Mouse (Mus musculus): ENCODE measurements around the gene Ccdc9. TPM values are rescaled to one million over a fixed set of nuclear protein-coding genes. Genes with fewer than 3 reads are reported as not detected.

Ccdc9 gene
- total RNA-seq, 2 experiments from 2014 or later: 81.6 to 86.9 TPM

DNA sequence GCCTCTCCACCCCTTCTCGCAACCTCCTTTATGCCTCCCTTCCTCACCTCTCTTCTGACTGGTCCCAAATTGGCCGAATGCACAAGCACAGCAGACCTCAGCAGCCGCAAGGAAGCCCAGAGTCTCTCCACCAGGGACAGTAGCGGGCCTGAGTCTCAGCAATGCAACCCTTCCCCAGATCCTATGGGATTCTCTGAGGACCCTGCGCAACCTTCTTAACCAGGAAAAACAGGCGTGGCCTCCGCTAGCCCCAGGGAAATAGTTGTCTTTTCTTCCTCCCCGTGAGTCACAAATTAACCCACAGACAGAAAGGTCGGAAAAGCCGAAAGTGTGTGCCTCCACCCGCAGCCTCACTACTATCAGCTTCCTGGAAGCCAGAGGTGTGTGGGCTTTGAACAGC, 44.8 kb downstream of the Ccdc9 start:
- no peak for DNase-seq (ENCODE audit: low spot score in 2 of 2)
- intact Hi-C loops (cut with DNase I): no loop called here

DNA sequence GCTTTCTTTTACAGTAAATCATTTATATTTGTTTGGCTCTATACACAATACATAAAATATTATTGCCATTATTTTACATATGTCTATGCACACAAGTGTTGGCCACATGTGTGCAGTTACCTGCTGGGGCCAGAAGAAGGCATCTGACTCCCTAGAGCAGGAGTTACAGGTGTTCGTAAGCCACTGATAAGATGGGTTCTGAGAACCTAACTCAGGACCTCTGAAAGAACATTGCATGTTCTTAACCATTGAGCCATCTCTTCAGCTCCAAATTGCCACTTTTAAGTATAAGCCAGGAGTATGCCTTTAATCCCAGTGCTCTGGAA, 45.7 kb downstream of the Ccdc9 start:
- intact Hi-C loops (cut with DNase I): no loop called here

DNA sequence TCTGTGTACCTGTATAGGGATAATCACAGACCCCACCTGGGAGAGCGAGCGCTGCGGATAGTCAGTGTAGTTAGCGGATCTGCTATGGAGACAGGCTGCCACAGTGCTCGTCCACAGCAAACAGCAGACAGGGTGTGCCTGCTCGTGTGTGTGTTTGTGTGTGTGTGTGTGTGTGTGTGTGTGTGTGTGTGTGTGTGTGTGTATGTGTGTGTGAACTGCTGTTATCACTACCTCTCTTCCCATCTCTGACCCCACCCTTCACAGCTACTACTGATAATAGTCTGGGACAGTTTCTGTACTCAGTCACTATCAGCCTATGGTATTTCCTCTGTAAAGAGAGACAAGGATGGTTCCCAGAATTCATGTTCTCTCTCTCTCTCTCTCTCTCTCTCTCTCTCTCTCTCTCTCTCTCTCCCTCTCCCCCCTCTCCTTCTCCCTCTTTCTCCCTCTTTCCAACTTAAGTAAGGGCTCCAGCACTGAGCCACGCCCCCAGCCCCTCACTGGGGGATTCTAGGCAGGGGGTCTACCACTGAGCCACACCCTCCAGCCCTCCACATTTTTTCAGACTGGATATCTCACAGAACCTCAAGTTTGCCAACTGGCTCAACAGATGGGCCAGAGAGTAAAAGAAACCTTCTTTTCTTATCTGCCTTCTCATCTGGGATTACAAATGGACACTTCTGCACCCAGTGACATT, 46.2 kb downstream of the Ccdc9 start:
- intact Hi-C loops (cut with DNase I): no loop called here
- DNase-seq (ENCODE audit: low spot score in 2 of 2): no peak

More for the DNA sequence above, 45.7 kb downstream of the Ccdc9 start:
- no peak for DNase-seq (ENCODE audit: low spot score in 2 of 2)

DNA sequence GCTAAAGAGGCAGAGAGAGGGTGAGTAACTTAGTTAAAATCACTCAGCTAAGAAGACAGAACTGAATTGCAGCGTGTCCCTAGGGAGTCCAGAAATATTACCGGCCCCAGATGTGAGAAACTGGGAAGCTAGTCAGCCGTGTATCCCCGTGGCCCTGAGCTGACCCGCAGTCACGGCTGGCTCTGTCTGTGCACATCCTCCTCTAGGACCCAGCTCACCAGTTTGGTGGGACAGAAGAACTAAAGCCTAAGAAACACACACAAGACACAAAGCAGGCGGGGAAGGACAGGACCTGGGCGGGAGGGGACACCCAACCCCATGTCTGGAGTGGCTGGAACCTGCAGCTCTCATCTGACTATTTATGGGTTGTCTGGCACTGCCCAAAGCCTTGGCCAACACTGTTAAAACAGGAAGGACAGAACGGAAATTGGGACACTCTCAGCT, 47.0 kb downstream of the Ccdc9 start:
- intact Hi-C loops (cut with DNase I): no loop called here
- peak in 1 of 2 experiments; percentile 24 for DNase-seq (ENCODE audit: low spot score in 2 of 2)

DNA sequence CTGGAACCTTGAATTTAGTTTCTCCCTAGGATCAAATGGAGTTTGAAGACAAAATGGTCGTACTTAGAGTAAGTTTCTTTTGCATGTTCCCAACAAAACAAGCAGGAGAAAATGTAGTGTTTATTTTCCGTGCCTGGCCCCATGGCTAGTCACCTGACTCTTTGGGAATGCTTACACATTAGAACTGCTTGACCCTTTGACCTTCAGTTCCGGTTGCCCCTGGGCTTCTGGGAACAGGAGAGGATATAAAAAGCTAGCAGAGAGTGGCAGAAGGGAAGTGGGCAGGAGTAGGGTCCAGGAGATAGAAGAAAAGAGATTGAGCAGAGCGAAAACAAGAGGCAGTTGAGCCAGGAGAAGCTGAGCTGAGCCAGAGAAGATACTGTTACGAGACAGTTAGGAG, 56.7 kb downstream of the Ccdc9 start:
- no peak for DNase-seq (ENCODE audit: low spot score in 2 of 2)
- intact Hi-C loops (cut with DNase I): no loop called here

Other genes with a start within 250 kb of the Ccdc9 start
- 10 to 100 TPM; 12.6 to 14.3 TPM for gene Bicra, start 238.9 kb downstream of the Ccdc9 start, total RNA-seq (2021)
- gene Zfp541, start 225.0 kb downstream of the Ccdc9 start, total RNA-seq (2021): under 1 TPM; 0.50 TPM
- gene Napa, start 188.3 kb downstream of the Ccdc9 start, total RNA-seq (2021): 100 to 1,000 TPM; 264 to 272 TPM
- 10 to 100 TPM; 36.0 to 42.7 TPM for gene Kptn, start 166.9 kb downstream of the Ccdc9 start, total RNA-seq (2021)
- 100 to 1,000 TPM; 263 to 264 TPM for gene Slc8a2, start 157.0 kb downstream of the Ccdc9 start, total RNA-seq (2021)
- gene Meis3, start 111.7 kb downstream of the Ccdc9 start, total RNA-seq (2021): 10 to 100 TPM; 33.3 to 43.5 TPM
- 10 to 100 TPM in 1 of 2 experiments, 1 to 10 TPM in 1; 9.5 to 11.1 TPM for gene Dhx34, start 64.8 kb downstream of the Ccdc9 start, total RNA-seq (2021)
- under 1 TPM; 0.71 to 0.87 TPM for gene C5ar2, start 42.6 kb downstream of the Ccdc9 start, total RNA-seq (2021)
- 1 to 10 TPM in 1 of 2 experiments, under 1 TPM in 1; 0.78 to 2.2 TPM for gene C5ar1, start 27.3 kb downstream of the Ccdc9 start, total RNA-seq (2021)
- gene Inafm1, start 13.2 kb downstream of the Ccdc9 start, total RNA-seq (2021): 10 to 100 TPM; 32.5 to 34.8 TPM
- 10 to 100 TPM in 1 of 2 experiments, 1 to 10 TPM in 1; 9.2 to 10.9 TPM for gene Bbc3, start 21.6 kb upstream of the Ccdc9 start, total RNA-seq (2021)
- gene Sae1, start 101.0 kb upstream of the Ccdc9 start, total RNA-seq (2021): 100 to 1,000 TPM; 105 to 120 TPM
- 10 to 100 TPM; 58.6 to 58.8 TPM for gene Zc3h4, start 114.1 kb upstream of the Ccdc9 start, total RNA-seq (2021)
- 10 to 100 TPM; 66.5 to 80.1 TPM for gene Tmem160, start 166.0 kb upstream of the Ccdc9 start, total RNA-seq (2021)
- gene Npas1, start 190.9 kb upstream of the Ccdc9 start, total RNA-seq (2021): 10 to 100 TPM; 10.5 to 11.0 TPM